Mouse (Mus musculus): Measurements from ENCODE around the gene Ebf3.

- TF ChIP-seq POLR2A (IDR thresholded peaks at IDR 0.05; ENCODE audit: low read depth, low read length) = no peak
- TF ChIP-seq CTCF (conservative IDR thresholded peaks at IDR 0.05; ENCODE audit: insufficient read depth, insufficient read length, low read depth, low read length) = no peak
Observed at GRCm38 (mm10) chr7:137237419-137237818, 76.8 kb downstream of the Ebf3 start.
